Mouse (Mus musculus) spleen, adult 12 weeks (tissue): ENCODE data around the gene Vps36.

ENCODE experiments used
- DNase-seq: peaks from one replicate; pipeline ENCODE4 v3.0.0; 2022; ENCODE audit warnings: low spot score

Vps36 gene

DNA sequence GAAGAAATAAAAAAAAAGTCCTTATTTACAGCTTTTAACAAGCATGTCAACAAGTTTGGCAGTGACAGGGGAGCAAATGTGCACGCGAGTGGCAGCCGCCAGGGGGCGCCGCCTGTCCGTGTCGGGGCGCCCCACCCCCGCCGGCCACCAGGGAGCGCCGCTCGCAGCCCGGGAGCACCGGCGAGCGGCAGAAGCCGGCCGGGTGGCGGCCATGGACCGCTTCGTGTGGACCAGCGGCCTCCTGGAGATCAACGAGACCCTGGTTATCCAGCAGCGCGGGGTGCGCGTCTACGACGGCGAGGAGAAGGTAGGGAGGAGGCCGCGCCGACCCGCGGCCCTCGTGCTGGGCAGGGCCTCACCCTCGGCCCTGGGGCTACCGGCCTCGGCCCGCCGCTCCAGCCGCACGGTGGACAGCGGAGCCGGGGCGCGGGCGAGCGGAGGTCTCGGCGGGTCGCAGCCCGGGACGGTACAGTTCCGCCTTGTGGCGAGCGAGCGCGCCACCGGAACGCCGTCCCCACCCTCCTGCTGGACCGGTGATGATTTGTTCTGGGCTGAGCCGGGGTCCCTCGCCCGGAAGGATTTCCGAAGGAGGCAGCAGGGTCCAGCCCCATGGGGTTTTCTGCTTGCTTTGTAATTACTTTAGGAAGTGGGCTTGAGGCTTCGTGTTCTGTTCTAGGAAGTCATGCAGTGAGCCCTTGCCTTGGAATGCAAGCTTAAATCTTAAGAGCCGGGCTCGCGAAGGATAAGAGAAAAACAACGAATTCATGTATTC, at the start of gene Vps36:
Gene Vps36 (plus strand): TSS at position 150 of the 772 bp plus-strand sequence.
- peak; percentile 87 for DNase-seq

DNA sequence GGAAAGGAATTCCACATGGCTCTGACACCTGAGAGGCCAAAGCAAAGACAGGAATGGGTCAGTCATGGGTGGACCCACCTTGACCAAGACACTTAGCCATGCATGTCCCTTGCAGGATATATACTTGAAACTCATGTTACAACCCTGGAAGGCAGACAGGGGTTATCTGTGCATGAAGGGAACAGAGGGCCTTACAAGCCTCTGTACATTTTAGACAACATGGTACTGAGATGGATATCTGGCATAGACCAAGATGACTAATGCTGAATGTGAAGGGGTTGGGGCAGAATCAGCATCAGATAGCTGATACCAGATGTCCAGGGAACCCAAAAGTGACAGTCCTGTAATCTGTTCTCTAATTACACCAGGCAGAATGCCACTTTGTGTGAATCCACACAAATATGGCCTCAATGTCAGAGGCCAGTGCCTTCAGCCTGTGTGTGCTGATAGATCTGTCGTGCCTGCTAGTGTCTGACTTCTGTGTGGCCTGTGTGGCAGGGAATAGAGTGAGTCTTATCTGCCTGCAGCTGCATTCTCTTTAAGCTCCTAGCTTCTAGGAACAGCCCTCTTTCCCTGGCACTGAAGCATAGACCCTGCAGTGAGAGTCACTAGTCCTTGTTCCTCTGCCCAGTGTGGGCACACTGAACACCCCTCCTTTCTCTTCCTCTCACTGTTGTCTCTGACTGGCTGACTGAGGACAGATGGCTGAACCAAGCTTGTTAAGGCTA, 48.7 kb upstream of the Vps36 start:
- DNase-seq: no peak

DNA sequence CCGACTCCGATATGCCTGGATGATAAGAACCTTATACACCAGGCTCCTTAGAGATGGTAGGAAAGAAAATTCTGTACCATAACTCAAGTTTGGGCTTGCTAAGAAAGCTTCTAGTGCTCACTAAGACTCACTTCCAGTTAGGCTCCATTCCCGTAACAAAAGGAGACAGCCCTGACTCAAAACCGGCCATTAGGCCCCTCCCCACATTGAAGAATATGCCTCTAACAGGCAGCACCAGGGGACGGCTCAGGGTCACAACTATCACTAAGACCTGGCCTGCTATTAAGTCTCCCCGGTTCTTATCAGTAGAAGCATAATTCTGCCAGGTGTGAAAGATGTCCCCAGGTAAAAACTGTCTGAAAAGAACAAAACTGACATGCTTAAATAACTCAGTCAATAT, 46.8 kb upstream of the Vps36 start:
- no peak for DNase-seq

GRCm38 (mm10) chr8:22147706-22148366, 44.8 kb upstream of the Vps36 start:
- no peak for DNase-seq

- no peak for DNase-seq
These were observed 44.3 kb upstream of the Vps36 start for GRCm38 (mm10) chr8:22148367-22148740.

DNA sequence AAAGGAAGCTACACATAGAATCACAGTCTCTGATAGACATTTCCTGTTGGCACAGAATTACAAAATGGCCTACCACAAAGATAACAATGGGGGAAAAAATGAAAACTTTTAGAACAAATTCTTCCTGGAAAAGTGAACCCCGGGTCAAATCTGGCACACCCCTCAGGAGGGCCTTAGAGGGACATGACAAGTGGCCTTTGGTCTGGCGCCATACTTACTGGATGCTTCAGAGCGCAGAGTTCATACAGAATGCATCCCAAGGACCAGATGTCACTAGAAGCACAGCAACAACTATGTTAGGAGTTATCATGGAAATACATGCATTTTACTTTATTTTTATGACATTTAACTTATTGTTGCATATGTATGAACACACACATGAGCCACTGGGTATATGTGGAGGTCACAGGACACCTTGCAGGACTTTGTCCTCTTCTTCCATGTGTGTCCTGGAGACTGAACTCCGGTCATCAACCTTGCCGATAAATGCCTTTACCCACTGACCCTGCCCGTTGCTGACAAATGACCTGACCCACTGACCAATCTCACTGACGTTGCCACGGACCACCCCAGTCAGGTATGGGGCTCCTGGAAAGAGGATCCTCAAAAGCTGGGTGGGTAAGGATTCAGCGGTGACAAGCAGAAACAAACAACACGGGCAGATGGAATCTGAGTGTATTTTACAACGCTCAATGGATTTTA, 42.8 kb upstream of the Vps36 start:
- DNase-seq: no peak

- DNase-seq: no peak
These were observed 42.3 kb upstream of the Vps36 start for GRCm38 (mm10) chr8:22150345-22150663.

DNA sequence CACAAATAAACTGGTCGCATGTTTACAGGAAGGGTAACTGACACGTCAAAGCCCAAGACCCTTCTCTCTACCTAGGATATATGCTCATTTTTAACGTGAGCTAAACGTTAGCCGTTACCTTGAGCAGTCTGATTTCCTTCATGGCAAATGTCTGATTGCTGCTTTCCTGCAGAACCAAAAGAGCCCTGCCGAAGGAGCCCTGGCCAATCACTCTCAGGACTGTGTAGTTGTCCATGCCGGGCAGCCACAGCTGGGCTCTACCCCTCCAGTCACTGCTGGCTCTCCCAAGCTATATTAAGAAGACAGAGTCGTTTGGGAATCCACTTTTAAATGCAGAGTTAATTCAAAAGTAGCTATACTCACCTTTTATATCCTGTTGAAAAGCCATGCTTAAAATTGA, 30.4 kb upstream of the Vps36 start:
- no peak for DNase-seq

DNA sequence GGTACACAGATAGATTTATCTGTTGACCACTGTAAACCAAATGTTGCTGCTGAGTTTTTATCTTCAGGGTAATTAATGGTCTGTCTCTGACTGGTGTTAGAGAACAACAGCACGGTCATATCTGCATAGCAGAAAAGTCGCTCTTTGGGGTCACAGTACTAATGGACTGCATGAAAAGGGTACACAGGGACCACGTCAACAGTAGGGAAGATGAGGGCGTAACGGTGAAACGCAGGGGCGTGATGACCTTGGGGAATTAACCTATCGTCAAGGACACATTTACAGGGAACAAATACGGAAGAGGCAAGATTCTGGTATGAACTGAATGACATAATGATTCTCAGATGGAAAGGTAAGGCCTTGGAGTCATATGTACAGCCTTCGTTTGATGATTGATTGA, 28.2 kb upstream of the Vps36 start:
- DNase-seq: no peak

DNA sequence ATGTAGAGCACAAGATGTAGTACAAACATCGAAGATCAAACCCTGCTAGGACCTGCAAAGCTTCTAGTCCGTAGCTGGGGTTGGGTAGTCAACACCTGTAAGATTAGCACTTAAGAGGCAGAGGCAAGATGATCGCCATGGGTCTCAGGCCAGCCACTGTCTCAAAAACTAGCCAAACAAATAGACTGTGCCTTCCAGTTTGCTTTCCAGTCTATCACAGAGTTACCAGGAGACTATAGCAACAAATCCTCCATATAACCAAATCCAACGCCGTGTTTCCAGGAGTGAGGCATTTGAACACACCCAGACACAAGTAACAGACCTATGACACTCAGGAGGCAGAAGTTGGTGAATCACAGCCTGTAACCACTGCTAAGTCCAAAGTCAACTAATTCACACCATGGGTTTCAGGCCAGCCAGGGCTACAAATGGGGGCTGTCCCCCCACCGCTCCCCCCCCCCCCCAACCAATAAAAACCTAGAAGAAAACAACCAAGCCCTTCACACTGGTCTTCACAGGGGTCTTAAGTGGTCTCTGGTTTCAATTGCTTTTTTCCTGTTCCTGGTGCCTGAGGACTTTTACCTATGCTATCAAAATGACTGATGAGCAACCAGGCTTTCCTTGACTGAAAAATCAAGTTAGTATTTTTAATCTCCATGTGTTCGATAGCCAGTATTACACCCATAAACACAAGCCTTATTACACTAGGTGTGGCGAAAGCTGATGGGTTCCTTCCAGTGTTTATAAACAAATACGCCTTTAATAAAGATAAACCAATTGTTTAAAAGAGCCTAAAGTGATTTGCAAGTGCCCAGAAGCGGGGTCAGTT, 27.1 kb upstream of the Vps36 start:
- DNase-seq: no peak

- DNase-seq: peak; percentile 71
These were observed 26.5 kb upstream of the Vps36 start, which contains the start of gene Nek3 for GRCm38 (mm10) chr8:22166080-22166603. Nek3 (minus strand) TSS chr8:22166435.

GRCm38 (mm10) chr8:22169167-22169566, 23.4 kb upstream of the Vps36 start:
- no peak for DNase-seq

DNA sequence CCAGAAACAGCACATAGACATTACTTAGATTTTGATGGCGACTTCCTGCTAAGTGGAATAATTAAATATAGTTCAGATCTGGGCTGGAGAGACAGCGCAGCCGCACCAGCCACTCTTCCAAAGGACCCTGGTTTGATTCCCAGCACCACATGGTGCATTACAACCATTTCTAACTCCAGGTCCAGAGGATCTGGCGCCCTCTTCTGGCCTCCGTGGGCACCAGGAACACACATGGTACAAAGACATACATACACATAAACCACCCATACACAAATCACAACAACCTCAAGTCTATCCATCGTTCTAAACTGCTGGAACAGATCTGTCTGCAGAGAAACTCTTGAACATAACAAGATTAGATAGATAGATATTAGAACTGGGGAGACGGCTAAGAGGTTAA, 16.6 kb upstream of the Vps36 start:
- no peak for DNase-seq

DNA sequence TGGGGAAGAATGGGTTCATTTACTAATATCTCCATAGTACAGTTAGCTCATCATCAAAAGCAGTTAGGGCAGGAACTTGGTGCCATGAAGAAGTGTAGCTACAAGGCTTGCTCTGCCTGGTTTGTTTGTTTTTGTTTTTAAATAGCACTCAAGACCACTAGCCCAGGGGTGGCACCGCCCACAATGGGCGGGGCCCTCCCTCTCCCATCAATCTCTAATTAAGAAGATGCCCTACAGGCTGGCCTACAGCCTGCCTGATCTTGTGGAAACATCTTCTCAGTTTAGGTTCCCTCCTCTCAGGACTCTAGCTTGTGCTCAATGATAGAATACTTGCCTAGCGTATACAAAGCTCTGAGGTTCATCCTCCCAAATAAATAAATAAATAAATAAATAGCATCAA, 7.7 kb upstream of the Vps36 start:
- DNase-seq: peak; percentile 61

DNA sequence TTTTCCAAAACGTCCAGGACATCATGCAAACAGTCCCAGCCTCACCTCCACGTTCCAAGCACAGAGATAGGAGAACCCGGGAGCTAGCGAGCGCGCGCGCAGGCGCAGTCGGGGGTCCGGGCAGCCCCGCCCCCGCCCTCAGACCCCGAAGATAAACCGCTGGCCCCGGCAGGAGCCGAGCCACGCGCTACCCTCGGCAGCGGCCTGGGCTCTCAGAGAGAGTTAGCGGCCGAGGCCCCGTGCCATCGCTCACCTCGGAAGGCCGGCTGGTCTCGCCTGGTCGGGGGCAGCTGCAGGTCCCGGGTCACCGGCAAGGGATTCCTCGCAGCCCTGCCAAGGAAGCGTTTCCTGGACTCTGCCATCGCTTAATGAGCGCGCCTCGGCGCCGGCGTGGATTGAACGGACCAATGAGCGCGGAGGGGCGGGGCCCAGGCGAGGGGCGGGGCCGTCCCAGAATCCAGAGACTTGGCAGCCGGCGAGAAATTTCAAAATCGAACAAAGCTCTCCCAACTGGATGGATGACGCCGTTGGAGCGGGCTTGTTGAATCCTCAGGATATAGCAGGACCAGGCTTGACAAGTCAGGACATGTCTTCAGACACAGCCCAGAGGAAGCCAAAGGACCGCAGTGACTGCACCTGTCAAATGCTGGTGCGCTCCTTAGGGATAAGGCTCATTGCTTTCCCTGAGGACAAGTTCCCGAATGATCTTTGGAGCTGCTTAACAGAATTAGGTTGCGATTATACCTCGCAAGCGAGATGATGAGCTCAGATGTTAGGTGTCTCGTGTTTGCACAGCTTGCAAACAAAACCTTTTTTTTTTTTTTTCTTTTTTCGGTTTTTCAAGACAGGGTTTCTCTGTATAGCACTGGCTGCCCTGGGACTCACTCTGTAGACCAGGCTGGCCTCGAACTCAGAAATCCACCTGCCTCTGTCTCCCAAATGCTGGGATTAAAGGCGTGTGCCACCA, 6.9 kb upstream of the Vps36 start, which contains the start of gene Ckap2:
Gene Ckap2 (minus strand): TSS at position 389 of the 967 bp plus-strand sequence.
- DNase-seq: peak; percentile 87

GRCm38 (mm10) chr8:22193432-22194010, 912 bp downstream of the Vps36 start:
- no peak for DNase-seq

GRCm38 (mm10) chr8:22197914-22198313, 5.3 kb downstream of the Vps36 start:
- no peak for DNase-seq

GRCm38 (mm10) chr8:22199481-22199880, 6.9 kb downstream of the Vps36 start:
- DNase-seq: no peak

DNA sequence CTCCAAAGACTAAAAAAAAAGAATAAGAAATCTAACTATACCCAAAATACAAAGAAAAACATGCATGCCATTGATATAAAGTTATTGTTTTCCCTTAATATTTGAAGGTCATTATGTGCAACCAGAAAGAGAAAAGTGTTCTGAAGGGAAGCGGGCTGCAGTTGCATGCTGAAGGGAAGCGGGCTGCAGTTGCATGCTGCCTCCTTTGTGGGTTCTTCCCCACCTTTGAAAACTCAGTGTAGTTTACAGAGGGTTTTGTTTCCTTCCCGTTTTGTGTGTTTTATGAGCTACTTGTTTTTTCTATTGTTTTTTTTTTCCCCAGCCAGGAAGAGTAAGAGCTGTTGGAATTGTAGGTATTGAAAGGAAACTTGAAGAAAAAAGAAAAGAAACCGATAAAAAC, 14.9 kb downstream of the Vps36 start:
- no peak for DNase-seq

DNA sequence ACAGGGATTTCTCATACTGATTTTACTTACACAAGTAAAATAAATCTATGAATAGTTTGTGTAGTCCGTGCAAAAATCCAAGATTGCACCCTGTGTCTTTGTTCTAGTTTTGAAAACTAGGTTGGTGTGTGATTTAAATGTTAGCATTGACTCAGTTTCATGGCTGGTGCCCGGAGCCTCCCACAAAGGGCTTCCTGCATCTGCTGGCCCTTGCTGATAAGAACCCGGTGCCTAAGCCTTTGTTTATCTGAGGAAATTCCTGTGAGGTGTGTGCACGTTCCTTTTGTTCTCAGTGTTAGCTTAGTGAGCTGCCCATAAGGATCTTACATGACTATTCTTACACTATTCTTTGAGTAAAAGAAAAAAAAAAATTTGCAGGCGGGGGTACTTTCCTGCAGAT, 16.4 kb downstream of the Vps36 start:
- DNase-seq: no peak
